27 mouse cellular contexts compared by ENCODE assay signal in genomic region chr7:127453056-127453455, GRCm38 (mm10). TPM values are rescaled to one million over a fixed set of nuclear protein-coding genes. Genes with fewer than 3 reads are reported as not detected.
DNase-seq lines count a peak whose midpoint lies in the region; ATAC-seq and TF ChIP-seq lines count a peak whose summit lies in the region.
"Had no signal": no experiment of that assay in that cellular context is flagged by ENCODE, and none has a peak within 500 bp of the region (broad histone marks: within the 10 kb centered on the region; RNA-seq: fewer than 3 reads in every experiment).

No protein-coding gene starts in this region.

- H3K4me2 ChIP-seq in hindbrain, embryonic 13.5 days = no peak overlapping the region
- H3K4me2 ChIP-seq in midbrain, embryonic 13.5 days (replicated peaks) = no peak overlapping the region
- H3K4me2 ChIP-seq in midbrain, embryonic 15.5 days = no peak overlapping the region
- H3K4me2 ChIP-seq: embryonic facial prominence, embryonic 13.5 days; embryonic facial prominence, embryonic 15.5 days; forebrain, embryonic 12.5 days had no signal

- no peaks in the 10 kb centered on the region for H3K9me3 ChIP-seq in hindbrain, embryonic 13.5 days
- peaks cover 16% of the 10 kb centered on the region for H3K9me3 ChIP-seq in hindbrain, embryonic 10.5 days
- H3K9me3 ChIP-seq in midbrain, embryonic 13.5 days = no peaks in the 10 kb centered on the region
- H3K9me3 ChIP-seq in midbrain, embryonic 15.5 days = no peaks in the 10 kb centered on the region
- H3K9me3 ChIP-seq: embryonic facial prominence, embryonic 15.5 days had no signal

- no peak for TF ChIP-seq POLR2A in testis, adult 2 months (IDR thresholded peaks at IDR 0.05; ENCODE audit: control insufficient read depth, low read depth, low read length)

- peak; percentile 70 for DNase-seq in heart, adult 11 months
- no peak for DNase-seq in heart, adult 18-20 months
- no peak for DNase-seq in hindbrain, embryonic 10.5 days (ENCODE audit: low spot score)
- no peak for DNase-seq in testis, postnatal 14 days (ENCODE audit: low spot score)
- DNase-seq: adrenal gland, adult 8-10 months; adrenal gland, postnatal 14 days; adrenal gland, postnatal 36 days; B cell, adult 2 months; cerebellum, adult 11-12 months; cerebellum, adult 2 months; cerebellum, adult 9-10 months; cerebellum, postnatal 10 days; cerebellum, postnatal 25 days had no signal

- no peak for TF ChIP-seq CTCF in testis, adult 2 months (IDR thresholded peaks at IDR 0.05; ENCODE audit: control insufficient read depth, insufficient read depth, insufficient replicate concordance, low read depth, low read length)

- no peak for ATAC-seq in hindbrain, embryonic 13.5 days (ENCODE audit: low FRiP score)
- no peak for ATAC-seq in midbrain, embryonic 13.5 days
- ATAC-seq in midbrain, embryonic 15.5 days (replicated peaks) = no peak
- ATAC-seq: activated CD4-positive, CD25-positive, alpha-beta regulatory T cell, adult 4 months; CD4-positive, CD25-positive, alpha-beta regulatory T cell, adult 4 months; forebrain, embryonic 14.5 days; Patski had no signal

- H3K27ac ChIP-seq in hindbrain, embryonic 13.5 days = no peak overlapping the region
- H3K27ac ChIP-seq in hindbrain, embryonic 10.5 days = no peak overlapping the region
- H3K27ac ChIP-seq in midbrain, embryonic 13.5 days = no peak overlapping the region
- no peak overlapping the region for H3K27ac ChIP-seq in midbrain, embryonic 15.5 days
- no peak overlapping the region for H3K27ac ChIP-seq in testis, adult 2 months (ENCODE audit: control insufficient read depth, insufficient read depth, low read depth, low read length)
- H3K27ac ChIP-seq: embryonic facial prominence, embryonic 13.5 days; embryonic facial prominence, embryonic 15.5 days; forebrain, embryonic 10.5 days; forebrain, embryonic 12.5 days had no signal

- H3K9ac ChIP-seq in hindbrain, embryonic 13.5 days = peak overlapping the region; percentile 35; the same call in 1 of the 2 replicates
- H3K9ac ChIP-seq in midbrain, embryonic 13.5 days (replicated peaks) = peak overlapping the region; percentile 7; the same call in 1 of the 2 replicates
- no peak overlapping the region for H3K9ac ChIP-seq in midbrain, embryonic 15.5 days
- H3K9ac ChIP-seq: embryonic facial prominence, embryonic 13.5 days; embryonic facial prominence, embryonic 15.5 days; forebrain, embryonic 12.5 days had no signal

- 96% methylated on average over 2 of the region's 2 CpGs for WGBS in hindbrain, embryonic 13.5 days
- 96% methylated on average over 2 of the region's 2 CpGs for WGBS in hindbrain, embryonic 10.5 days
- 99% methylated on average over 2 of the region's 2 CpGs for WGBS in midbrain, embryonic 13.5 days
- WGBS in midbrain, embryonic 15.5 days = 94% methylated on average over 2 of the region's 2 CpGs

- H3K4me1 ChIP-seq in hindbrain, embryonic 13.5 days (replicated peaks) = peaks cover 43% of the 10 kb centered on the region
- H3K4me1 ChIP-seq in hindbrain, embryonic 10.5 days (replicated peaks) = peaks cover 43% of the 10 kb centered on the region
- peaks cover 42% of the 10 kb centered on the region for H3K4me1 ChIP-seq in midbrain, embryonic 13.5 days (replicated peaks)
- peaks cover 38% of the 10 kb centered on the region for H3K4me1 ChIP-seq in midbrain, embryonic 15.5 days
- H3K4me1 ChIP-seq in testis, adult 2 months (ENCODE audit: control insufficient read depth, insufficient read depth, low read length) = peaks cover 4% of the 10 kb centered on the region; the same call in 1 of the 2 replicates

- no peak overlapping the region for H3K4me3 ChIP-seq in hindbrain, embryonic 13.5 days
- no peak overlapping the region for H3K4me3 ChIP-seq in hindbrain, embryonic 10.5 days
- H3K4me3 ChIP-seq in midbrain, embryonic 13.5 days (replicated peaks) = no peak overlapping the region
- no peak overlapping the region for H3K4me3 ChIP-seq in midbrain, embryonic 15.5 days
- peak overlapping the region; percentile 60 for H3K4me3 ChIP-seq in testis, adult 2 months (ENCODE audit: control insufficient read depth, low read depth, low read length)
- H3K4me3 ChIP-seq: embryonic facial prominence, embryonic 13.5 days; embryonic facial prominence, embryonic 15.5 days; erythroblast, embryonic 14.5 days had no signal

- H3K27me3 ChIP-seq in hindbrain, embryonic 13.5 days = no peaks in the 10 kb centered on the region
- no peaks in the 10 kb centered on the region for H3K27me3 ChIP-seq in hindbrain, embryonic 10.5 days (ENCODE audit: insufficient read depth, poor library complexity, severe bottlenecking)
- no peaks in the 10 kb centered on the region for H3K27me3 ChIP-seq in midbrain, embryonic 13.5 days
- no peaks in the 10 kb centered on the region for H3K27me3 ChIP-seq in midbrain, embryonic 15.5 days (replicated peaks)
- no peaks in the 10 kb centered on the region for H3K27me3 ChIP-seq in testis, adult 2 months (ENCODE audit: control insufficient read depth, insufficient read depth, low read length)
- H3K27me3 ChIP-seq: CH12.LX; embryonic facial prominence, embryonic 13.5 days; embryonic facial prominence, embryonic 15.5 days; forebrain, embryonic 12.5 days; Patski had no signal

- peaks cover 46% of the 10 kb centered on the region for H3K36me3 ChIP-seq in hindbrain, embryonic 13.5 days
- peaks cover 74% of the 10 kb centered on the region for H3K36me3 ChIP-seq in hindbrain, embryonic 10.5 days
- H3K36me3 ChIP-seq in midbrain, embryonic 13.5 days = peaks cover 44% of the 10 kb centered on the region
- H3K36me3 ChIP-seq in midbrain, embryonic 15.5 days (replicated peaks) = peaks cover 5% of the 10 kb centered on the region; the same call in 1 of the 2 replicates
- no peaks in the 10 kb centered on the region; the same call in 1 of the 2 replicates for H3K36me3 ChIP-seq in testis, adult 2 months (ENCODE audit: control insufficient read depth, insufficient read depth, low read length)

RNA-seq across cellular contexts. Expression of gene Zfp689, which starts 4.1 kb away (rescaled TPM):
- total RNA-seq in heart, adult 18-20 months (2021) = 1 to 10 TPM; 1.3 TPM
- 15.0 and 16.2 TPM in 2 replicates for polyA plus RNA-seq in hindbrain, embryonic 13.5 days (2015; fragmentation: Nextera tagmentation; extraction: Ambion mirVana)
- 14.8 and 15.7 TPM in 2 replicates for polyA plus RNA-seq in hindbrain, embryonic 10.5 days (2016; fragmentation: Nextera tagmentation; extraction: Ambion mirVana)
- 16.1 and 16.3 TPM in 2 replicates for polyA plus RNA-seq in midbrain, embryonic 13.5 days (2015; fragmentation: Nextera tagmentation; extraction: Ambion mirVana)
- 16.1 and 16.4 TPM in 2 replicates for polyA plus RNA-seq in midbrain, embryonic 15.5 days (2015; fragmentation: Nextera tagmentation; extraction: Ambion mirVana)
- polyA plus RNA-seq in testis, adult 2 months (2012; rRNA removed) = 11.2 and 12.7 TPM in 2 replicates

RNA-seq across cellular contexts. Expression of gene Prr14, which starts 6.4 kb away (rescaled TPM):
- total RNA-seq in heart, adult 18-20 months (2021) = 10 to 100 TPM; 21.1 to 22.2 TPM
- polyA plus RNA-seq in hindbrain, embryonic 13.5 days (2015; fragmentation: Nextera tagmentation; extraction: Ambion mirVana) = 40.5 and 44.0 TPM in 2 replicates
- polyA plus RNA-seq in hindbrain, embryonic 10.5 days (2016; fragmentation: Nextera tagmentation; extraction: Ambion mirVana) = 53.1 and 65.9 TPM in 2 replicates
- 47.5 and 52.3 TPM in 2 replicates for polyA plus RNA-seq in midbrain, embryonic 13.5 days (2015; fragmentation: Nextera tagmentation; extraction: Ambion mirVana)
- 40.5 TPM in 2 replicates for polyA plus RNA-seq in midbrain, embryonic 15.5 days (2015; fragmentation: Nextera tagmentation; extraction: Ambion mirVana)
- polyA plus RNA-seq in testis, adult 2 months (2012; rRNA removed) = 55.4 and 58.4 TPM in 2 replicates

RNA-seq across cellular contexts. Expression of gene Fbrs, which starts 25.9 kb away (rescaled TPM):
- total RNA-seq in heart, adult 18-20 months (2021) = 10 to 100 TPM; 24.2 to 31.1 TPM
- polyA plus RNA-seq in hindbrain, embryonic 13.5 days (2015; fragmentation: Nextera tagmentation; extraction: Ambion mirVana) = 10.8 and 13.7 TPM in 2 replicates
- 9.0 and 12.0 TPM in 2 replicates for polyA plus RNA-seq in hindbrain, embryonic 10.5 days (2016; fragmentation: Nextera tagmentation; extraction: Ambion mirVana)
- polyA plus RNA-seq in midbrain, embryonic 13.5 days (2015; fragmentation: Nextera tagmentation; extraction: Ambion mirVana) = 11.7 and 14.9 TPM in 2 replicates
- 13.8 and 15.9 TPM in 2 replicates for polyA plus RNA-seq in midbrain, embryonic 15.5 days (2015; fragmentation: Nextera tagmentation; extraction: Ambion mirVana)
- polyA plus RNA-seq in testis, adult 2 months (2012; rRNA removed) = 42.8 and 44.8 TPM in 2 replicates

RNA-seq across cellular contexts. Expression of gene Zfp688, which starts 31.2 kb away (rescaled TPM):
- total RNA-seq in heart, adult 18-20 months (2021) = 1 to 10 TPM; 1.7 to 2.4 TPM
- polyA plus RNA-seq in hindbrain, embryonic 13.5 days (2015; fragmentation: Nextera tagmentation; extraction: Ambion mirVana) = 34.1 and 35.0 TPM in 2 replicates
- 35.6 and 39.4 TPM in 2 replicates for polyA plus RNA-seq in hindbrain, embryonic 10.5 days (2016; fragmentation: Nextera tagmentation; extraction: Ambion mirVana)
- 34.8 and 35.6 TPM in 2 replicates for polyA plus RNA-seq in midbrain, embryonic 13.5 days (2015; fragmentation: Nextera tagmentation; extraction: Ambion mirVana)
- 32.0 and 34.2 TPM in 2 replicates for polyA plus RNA-seq in midbrain, embryonic 15.5 days (2015; fragmentation: Nextera tagmentation; extraction: Ambion mirVana)
- polyA plus RNA-seq in testis, adult 2 months (2012; rRNA removed) = 18.6 and 30.1 TPM in 2 replicates

RNA-seq across cellular contexts. Expression of gene Zfp764, which starts 46.4 kb away (rescaled TPM):
- 1 to 10 TPM; 2.4 to 3.3 TPM for total RNA-seq in heart, adult 18-20 months (2021)
- 4.0 and 4.8 TPM in 2 replicates for polyA plus RNA-seq in hindbrain, embryonic 13.5 days (2015; fragmentation: Nextera tagmentation; extraction: Ambion mirVana)
- 6.6 and 7.1 TPM in 2 replicates for polyA plus RNA-seq in hindbrain, embryonic 10.5 days (2016; fragmentation: Nextera tagmentation; extraction: Ambion mirVana)
- polyA plus RNA-seq in midbrain, embryonic 13.5 days (2015; fragmentation: Nextera tagmentation; extraction: Ambion mirVana) = 5.1 and 5.2 TPM in 2 replicates
- 5.7 and 6.4 TPM in 2 replicates for polyA plus RNA-seq in midbrain, embryonic 15.5 days (2015; fragmentation: Nextera tagmentation; extraction: Ambion mirVana)
- polyA plus RNA-seq in testis, adult 2 months (2012; rRNA removed) = 0.30 and 0.31 TPM in 2 replicates
- polyA plus RNA-seq: erythroblast, embryonic 14.5 days had no signal
